Mouse (Mus musculus) E14TG2a.4 (cell line): ENCODE data around the gene Tuba1c.
A peak's percentile ranks its signal among the peaks of the same experiment; 100 is the strongest.

Source experiments
- H3K27me3 ChIP-seq: 2 replicates; pipeline ENCODE4 v1.6.1; 2014; ENCODE audit warnings: low read length, control low read depth; ENCODE audit not compliant: insufficient read depth
- H3K36me3 ChIP-seq: 2 replicates; pipeline ENCODE4 v1.6.1; 2014; ENCODE audit warnings: low read length, control low read depth; ENCODE audit not compliant: insufficient read depth
- H3K4me1 ChIP-seq: replicated peaks from 2 replicates; pipeline ENCODE4 v1.6.1; 2014; ENCODE audit warnings: low read depth, low read length, control low read depth
- H3K4me3 ChIP-seq: replicated peaks from 2 replicates; pipeline ENCODE4 v1.5.1; 2014; ENCODE audit warnings: mild to moderate bottlenecking, low read length
- H3K9me3 ChIP-seq: 2 replicates; pipeline ENCODE4 v1.6.1; 2014; ENCODE audit warnings: low read length, control low read depth
- CTCF ChIP-seq: conservative IDR thresholded peaks from 2 replicates; pipeline ENCODE4 v1.5.1; 2014; ENCODE audit warnings: low read length
- NANOG ChIP-seq: IDR thresholded peaks from 2 replicates; pipeline ENCODE4 v1.6.1; 2014; ENCODE audit warnings: borderline replicate concordance, low read length, mixed read lengths
- POU5F1 ChIP-seq: IDR thresholded peaks from 2 replicates; pipeline ENCODE4 v1.6.1; 2014; ENCODE audit warnings: low read length, borderline replicate concordance

Tuba1c gene

GRCm38 (mm10) chr15:98993093-98993793, 36.4 kb upstream of the Tuba1c start:
- peaks cover 90% of the 10 kb centered on the region for H3K4me1 ChIP-seq
- TF ChIP-seq NANOG, result peak; percentile 33; the same call in 1 of the 2 replicates
- peak; percentile 47 for TF ChIP-seq CTCF
- TF ChIP-seq POU5F1, result no peak
- no peaks in the 10 kb centered on the region for H3K36me3 ChIP-seq
- H3K27me3 ChIP-seq, result no peaks in the 10 kb centered on the region
- H3K4me3 ChIP-seq, result peak overlapping the region; percentile 70
- no peaks in the 10 kb centered on the region for H3K9me3 ChIP-seq

GRCm38 (mm10) chr15:98993865-98994264, 35.8 kb upstream of the Tuba1c start:
- Histone ChIP-seq H3K9me3 (no peaks in the 10 kb centered on the region), H3K4me3 (peak overlapping the region; percentile 70; the same call in 1 of the 2 replicates), H3K27me3 (no peaks in the 10 kb centered on the region), H3K36me3 (no peaks in the 10 kb centered on the region), H3K4me1 (peaks cover 90% of the 10 kb centered on the region)
- TF ChIP-seq NANOG, result no peak
- TF ChIP-seq CTCF, result peak; percentile 74

GRCm38 (mm10) chr15:98994957-98995520, 34.7 kb upstream of the Tuba1c start:
- H3K27me3 ChIP-seq, result no peaks in the 10 kb centered on the region
- peaks cover 83% of the 10 kb centered on the region for H3K4me1 ChIP-seq
- H3K36me3 ChIP-seq, result no peaks in the 10 kb centered on the region
- TF ChIP-seq CTCF, result no peak
- no peak for TF ChIP-seq NANOG
- TF ChIP-seq POU5F1, result no peak
- no peak overlapping the region for H3K4me3 ChIP-seq
- no peaks in the 10 kb centered on the region for H3K9me3 ChIP-seq

GRCm38 (mm10) chr15:98996840-98997239, 32.9 kb upstream of the Tuba1c start:
- no peak overlapping the region for H3K4me3 ChIP-seq
- no peaks in the 10 kb centered on the region for H3K36me3 ChIP-seq
- peaks cover 85% of the 10 kb centered on the region for H3K4me1 ChIP-seq
- no peaks in the 10 kb centered on the region for H3K27me3 ChIP-seq
- H3K9me3 ChIP-seq, result no peaks in the 10 kb centered on the region
- no peak for TF ChIP-seq CTCF
- TF ChIP-seq POU5F1, result no peak
- TF ChIP-seq NANOG, result no peak

GRCm38 (mm10) chr15:98997938-98998774, 31.5 kb upstream of the Tuba1c start:
- TF ChIP-seq NANOG (peak; percentile 42; the same call in 1 of the 2 replicates), CTCF (no peak; the same call in 1 of the 2 replicates)
- Histone ChIP-seq H3K4me3 (no peak overlapping the region), H3K36me3 (no peaks in the 10 kb centered on the region), H3K27me3 (peaks cover 5% of the 10 kb centered on the region; the same call in 1 of the 2 replicates), H3K4me1 (peaks cover 88% of the 10 kb centered on the region), H3K9me3 (no peaks in the 10 kb centered on the region)

GRCm38 (mm10) chr15:98998775-98999157, 30.9 kb upstream of the Tuba1c start:
- Histone ChIP-seq H3K27me3 (peaks cover 5% of the 10 kb centered on the region; the same call in 1 of the 2 replicates), H3K4me1 (peaks cover 82% of the 10 kb centered on the region), H3K36me3 (no peaks in the 10 kb centered on the region), H3K4me3 (no peak overlapping the region), H3K9me3 (peaks cover 2% of the 10 kb centered on the region; the same call in 1 of the 2 replicates)
- TF ChIP-seq CTCF (0 out of 2 replicates have a peak, but pooled peaks have one; percentile 3), POU5F1 (no peak)

GRCm38 (mm10) chr15:99000535-99001283, 29.0 kb upstream of the Tuba1c start:
- Histone ChIP-seq H3K36me3 (no peaks in the 10 kb centered on the region), H3K4me1 (peaks cover 79% of the 10 kb centered on the region), H3K9me3 (peaks cover 4% of the 10 kb centered on the region; the same call in 1 of the 2 replicates), H3K27me3 (peaks cover 5% of the 10 kb centered on the region; the same call in 1 of the 2 replicates), H3K4me3 (no peak overlapping the region)
- TF ChIP-seq NANOG (no peak), POU5F1 (no peak), CTCF (peak; percentile 81)
